Mouse (Mus musculus) testis, adult 2 months (tissue): ENCODE results near the gene Cpsf4l. TPM values are rescaled to one million over a fixed set of nuclear protein-coding genes. Genes with fewer than 3 reads are reported as not detected.

Experiments
- H3K27ac ChIP-seq: fragments of 200-500 bp; 2 replicates; pipeline ENCODE4 v1.5.1; 2012; ENCODE audit warnings: low read depth, low read length; ENCODE audit not compliant: control insufficient read depth, insufficient read depth
- H3K27me3 ChIP-seq: fragments of 200-500 bp; 2 replicates; pipeline ENCODE4 v1.6.1; 2012; ENCODE audit warnings: mild to moderate bottlenecking, low read length, moderate library complexity; ENCODE audit not compliant: control insufficient read depth, insufficient read depth
- H3K36me3 ChIP-seq: fragments of 200-500 bp; 2 replicates; pipeline ENCODE4 v1.6.1; 2012; ENCODE audit warnings: mild to moderate bottlenecking, low read length; ENCODE audit not compliant: control insufficient read depth, insufficient read depth
- H3K4me1 ChIP-seq: fragments of 200-500 bp; 2 replicates; pipeline ENCODE4 v1.6.1; 2012; ENCODE audit warnings: low read length; ENCODE audit not compliant: control insufficient read depth, insufficient read depth
- H3K4me3 ChIP-seq: fragments of 200-500 bp; 2 replicates; pipeline ENCODE4 v1.5.1; 2012; ENCODE audit warnings: low read depth, mild to moderate bottlenecking, low read length, moderate library complexity, mixed read lengths; ENCODE audit not compliant: control insufficient read depth
- CTCF ChIP-seq: fragments of 200-500 bp; IDR thresholded peaks from 2 replicates; pipeline ENCODE4 v1.5.1; 2012; ENCODE audit warnings: low read depth, mild to moderate bottlenecking, inconsistent platforms, low read length, moderate library complexity; ENCODE audit not compliant: control insufficient read depth, insufficient read depth, insufficient replicate concordance
- POLR2A ChIP-seq: fragments of 200-500 bp; IDR thresholded peaks from 2 replicates; pipeline ENCODE4 v1.6.1; 2012; ENCODE audit warnings: low read depth, mild to moderate bottlenecking, inconsistent platforms, low read length, moderate library complexity; ENCODE audit not compliant: control insufficient read depth
- polyA plus RNA-seq: library from polyadenylated mRNA; depleted of rRNA; stranded (reverse); fragments of >200 nt; gene quantifications from 2 replicates; pipeline ENCODE4 v1.2.3, GENCODE M21; 2012

The Cpsf4l gene
- polyA plus RNA-seq, 1 experiment, result 80.7 TPM

DNA sequence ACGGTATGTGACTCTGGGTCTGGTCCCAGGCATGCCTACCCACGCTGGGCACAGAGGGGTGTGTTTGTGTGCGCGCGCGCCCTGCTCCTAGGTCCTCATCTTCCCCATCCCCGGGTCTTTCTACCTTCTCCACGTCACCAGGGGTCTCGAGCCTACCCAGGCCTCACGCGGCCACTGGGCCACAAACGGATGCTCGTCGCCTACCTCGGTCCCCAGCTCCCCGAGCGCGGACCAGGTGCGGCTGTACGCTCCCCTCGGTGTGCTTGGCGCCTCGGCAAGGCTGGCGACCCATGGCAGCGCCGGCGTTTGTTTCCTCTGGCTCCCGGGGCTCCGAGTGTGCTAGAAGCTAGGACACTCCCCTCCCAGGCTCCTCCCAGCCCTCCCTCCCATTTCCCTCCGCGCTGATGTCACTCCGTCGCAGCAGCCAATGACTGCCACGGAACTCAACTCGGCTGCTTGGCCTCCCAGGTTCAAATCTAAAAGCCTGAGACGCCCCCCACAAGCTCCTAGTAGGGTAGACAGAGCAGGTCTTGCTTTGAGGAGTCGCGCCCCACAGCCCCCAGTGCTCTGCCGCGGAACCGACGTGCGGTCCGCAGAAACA lies 41.8 kb upstream of the Cpsf4l start, which contains the start of gene Cdc42ep4:
TSS of gene Cdc42ep4 (minus strand) at position 398 of the 601 bp plus-strand sequence.
- Histone ChIP-seq H3K36me3 (no peaks in the 10 kb centered on the region), H3K27ac (peak within 1 kb of the TSS; percentile 99), H3K4me1 (peaks cover 33% of the 10 kb centered on the region), H3K27me3 (no peaks in the 10 kb centered on the region), H3K4me3 (peak within 1 kb of the TSS; percentile 94)
- peak; percentile 93 for TF ChIP-seq POLR2A
- no peak for TF ChIP-seq CTCF

DNA sequence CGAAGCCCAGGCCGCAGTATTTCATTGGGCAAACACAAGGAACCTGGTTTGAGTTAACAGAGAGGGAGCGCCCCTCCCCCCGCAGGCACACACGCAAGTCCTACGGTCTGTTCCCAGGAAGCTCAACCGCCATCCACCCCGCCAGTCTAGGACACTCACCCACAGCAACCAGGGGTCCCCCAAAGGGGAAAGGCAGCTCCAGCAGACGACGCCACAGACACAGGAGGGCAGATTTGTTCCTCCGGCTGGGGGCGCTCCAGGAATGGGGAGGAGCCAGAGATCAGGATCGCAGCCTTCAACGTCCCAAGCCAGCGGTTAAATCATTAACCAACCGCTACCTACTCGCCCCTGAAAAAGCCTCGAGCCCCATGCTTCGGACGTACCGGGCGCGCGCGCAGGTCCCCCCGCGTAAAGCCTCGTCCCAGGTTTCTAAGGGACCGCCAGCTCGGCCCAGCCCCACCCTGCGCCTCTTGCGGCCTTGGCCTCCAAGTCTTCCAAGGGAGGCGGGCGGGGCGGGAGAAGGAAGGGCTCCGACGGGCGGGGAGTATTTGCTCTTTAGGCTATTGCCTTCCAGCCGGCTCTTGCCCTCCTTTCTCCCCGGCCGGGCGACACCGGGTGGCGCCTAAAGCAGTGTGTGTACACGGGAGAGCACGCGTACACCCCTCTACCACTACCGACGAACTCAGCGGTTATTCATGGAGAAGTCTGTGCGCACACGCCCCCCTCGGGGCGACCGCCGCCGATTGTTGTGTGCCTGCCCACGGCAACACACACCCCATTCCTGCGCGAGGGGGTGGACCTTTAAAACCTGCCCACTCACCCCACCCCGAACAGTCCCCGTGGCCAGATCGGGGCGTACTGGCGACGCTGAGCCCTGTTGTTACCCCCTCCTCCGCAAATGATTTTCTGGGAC lies 41.0 kb upstream of the Cpsf4l start:
- no peaks in the 10 kb centered on the region for H3K27me3 ChIP-seq
- H3K4me1 ChIP-seq, result peaks cover 33% of the 10 kb centered on the region
- no peaks in the 10 kb centered on the region for H3K36me3 ChIP-seq
- peak overlapping the region; percentile 94 for H3K4me3 ChIP-seq
- H3K27ac ChIP-seq, result peak overlapping the region; percentile 99
- no peak; the same call in 1 of the 2 replicates for TF ChIP-seq POLR2A
- TF ChIP-seq CTCF, result no peak

DNA sequence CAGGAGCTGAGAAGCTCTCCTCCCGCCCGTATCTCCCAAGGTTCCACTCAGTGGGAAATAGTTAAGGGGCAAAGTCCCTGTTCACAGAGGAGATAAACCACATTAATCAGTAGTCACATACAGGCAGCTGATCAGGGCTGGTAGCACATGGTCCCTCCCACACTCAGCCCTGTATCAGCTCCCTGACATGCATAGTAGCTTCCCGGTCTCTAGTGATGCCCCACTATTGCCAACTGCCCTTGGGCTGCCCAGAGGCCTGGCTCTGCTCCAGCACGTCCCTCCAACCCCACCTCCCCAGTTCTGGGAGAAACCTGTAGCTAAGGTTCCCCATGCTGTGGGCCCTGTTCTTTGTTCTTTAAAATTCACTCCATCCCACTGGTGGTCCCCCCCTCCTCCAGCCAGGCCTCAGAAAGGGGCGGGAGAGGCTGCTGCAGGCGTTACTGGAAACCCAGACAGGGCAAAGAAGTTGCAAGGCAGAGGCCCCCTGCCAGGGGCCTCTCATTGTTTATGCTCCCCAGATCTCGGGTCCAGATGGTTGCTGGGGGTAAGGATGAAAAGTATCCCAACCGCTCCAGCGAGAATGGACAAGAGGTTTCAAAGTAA lies 40.0 kb upstream of the Cpsf4l start:
- no peak for TF ChIP-seq POLR2A
- TF ChIP-seq CTCF, result no peak
- Histone ChIP-seq H3K27ac (peak overlapping the region; percentile 99), H3K36me3 (no peaks in the 10 kb centered on the region), H3K27me3 (no peaks in the 10 kb centered on the region), H3K4me1 (peaks cover 33% of the 10 kb centered on the region), H3K4me3 (peak overlapping the region; percentile 94)

DNA sequence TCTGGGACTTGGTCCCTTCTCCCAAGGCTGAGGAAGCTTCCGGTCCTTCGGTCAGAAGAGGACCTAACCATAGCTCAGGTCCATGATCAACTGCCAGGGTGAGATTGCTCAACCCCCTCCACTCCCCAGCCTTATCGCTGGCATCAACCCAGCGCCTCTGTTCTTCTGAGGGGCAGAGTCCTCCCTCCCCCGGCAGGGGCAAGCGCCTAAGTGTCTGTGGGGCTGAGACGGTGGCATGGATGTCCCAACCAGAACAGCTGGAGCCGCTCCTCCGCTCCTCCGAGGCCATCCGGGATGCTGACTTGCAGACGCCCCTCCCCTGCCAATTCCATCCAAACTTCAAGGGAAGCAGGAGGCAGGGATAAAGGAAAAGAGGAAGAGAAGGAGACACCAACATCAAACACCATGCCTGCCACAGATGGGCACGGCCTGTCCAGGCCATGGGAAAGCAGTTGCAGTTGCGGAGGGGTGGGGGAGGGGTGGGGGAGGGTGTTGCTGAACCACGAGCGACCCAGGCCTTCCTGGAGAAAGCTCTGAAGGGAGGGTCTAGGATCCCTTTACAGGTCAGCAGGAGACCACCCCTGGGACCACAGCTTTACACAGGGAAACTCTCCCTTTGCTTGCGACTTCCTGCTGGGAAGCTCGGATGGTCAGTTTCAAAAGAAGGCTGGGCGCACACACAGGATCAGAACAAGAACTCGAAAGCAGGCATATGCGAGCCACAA lies 39.1 kb upstream of the Cpsf4l start:
- TF ChIP-seq POLR2A, result no peak
- no peak for TF ChIP-seq CTCF
- H3K27ac ChIP-seq, result peak overlapping the region; percentile 99
- H3K36me3 ChIP-seq, result no peaks in the 10 kb centered on the region
- peak overlapping the region; percentile 94 for H3K4me3 ChIP-seq
- peaks cover 33% of the 10 kb centered on the region for H3K4me1 ChIP-seq
- H3K27me3 ChIP-seq, result no peaks in the 10 kb centered on the region

DNA sequence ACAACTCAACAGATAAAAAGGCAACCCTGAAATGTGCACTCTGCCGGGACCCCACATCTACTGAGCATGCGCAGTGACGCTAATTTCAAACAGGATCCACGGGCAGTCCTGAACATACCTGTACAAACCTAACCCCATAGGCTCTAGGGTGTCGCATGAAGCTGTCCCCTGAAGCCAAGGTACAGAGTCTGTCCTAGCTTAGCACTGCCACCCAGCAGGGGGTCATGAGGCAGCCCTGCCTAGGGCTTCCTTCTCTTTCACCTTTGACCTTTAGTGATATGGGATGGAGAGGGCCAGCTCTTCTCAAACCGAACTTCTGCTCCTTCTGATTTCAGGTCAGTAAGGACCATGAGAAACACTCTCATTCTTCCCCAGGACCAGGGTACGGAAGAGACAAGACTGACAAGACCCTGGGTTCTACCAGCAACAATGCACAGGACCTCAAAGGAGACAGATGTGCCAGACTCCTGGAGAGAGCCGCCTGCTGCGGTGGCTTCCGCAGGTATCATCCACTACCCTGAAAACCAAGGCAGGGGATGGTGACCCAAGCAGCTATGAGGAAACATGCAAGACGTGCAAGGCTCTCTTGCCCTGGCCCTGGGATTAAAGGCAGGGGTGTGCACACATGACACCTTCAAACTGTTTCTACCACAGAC lies 38.0 kb upstream of the Cpsf4l start:
- H3K27ac ChIP-seq, result no peak overlapping the region
- H3K4me3 ChIP-seq, result peak overlapping the region; percentile 94
- TF ChIP-seq POLR2A (no peak), CTCF (no peak)
- H3K4me1 ChIP-seq, result peaks cover 33% of the 10 kb centered on the region
- H3K27me3 ChIP-seq, result no peaks in the 10 kb centered on the region
- no peaks in the 10 kb centered on the region for H3K36me3 ChIP-seq

DNA sequence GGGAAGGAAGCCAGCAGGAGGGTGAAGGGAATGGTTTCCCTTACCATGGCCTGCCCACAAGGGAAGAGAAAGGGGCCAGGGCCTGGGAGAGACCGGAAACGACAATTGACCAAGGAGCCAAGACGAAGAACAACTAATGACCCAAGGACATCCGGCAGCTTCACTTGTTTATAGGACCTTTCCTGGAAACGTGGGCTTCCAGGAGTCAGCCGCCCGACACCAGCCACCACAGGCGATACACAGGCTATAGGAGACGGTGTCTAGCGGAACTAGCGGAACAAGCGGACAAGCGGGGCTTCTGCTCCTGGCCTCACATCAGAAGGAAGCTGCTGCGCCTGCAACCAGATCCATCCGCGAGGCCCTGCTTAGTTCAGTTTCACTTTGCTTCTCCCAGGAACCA lies 37.2 kb upstream of the Cpsf4l start:
- H3K27me3 ChIP-seq, result no peaks in the 10 kb centered on the region
- H3K27ac ChIP-seq, result no peak overlapping the region
- TF ChIP-seq POLR2A (no peak), CTCF (no peak)
- H3K4me1 ChIP-seq, result peaks cover 31% of the 10 kb centered on the region
- peaks cover 1% of the 10 kb centered on the region; the same call in 1 of the 2 replicates for H3K36me3 ChIP-seq
- H3K4me3 ChIP-seq, result peak overlapping the region; percentile 32
